Mouse (Mus musculus) heart, embryonic 14.5 days (tissue): ENCODE data around the gene Itgb5. TPM values are rescaled to one million over a fixed set of nuclear protein-coding genes. Genes with fewer than 3 reads are reported as not detected.

Experiments
- ATAC-seq: fragments of 200-750 bp; cut with Nextera tagmentation; 2 replicates; pipeline ENCODE4 v1.8.0; 2017; ENCODE audit warnings: low read depth, moderate TSS enrichment; ENCODE audit not compliant: insufficient number of reproducible peaks, insufficient read depth, low FRiP score
- H3K27ac ChIP-seq, 2 experiments: fragments of 200-500 bp in 1 of 2; fragments of 300-500 bp in 1 of 2; sonication (generic) in 1 of 2; replicated peaks in 1 of 2; 2 replicates each; pipeline ENCODE4 v1.5.1; 2012 to 2014; ENCODE audit warnings: low read depth in 2 of 2, low read length in 2 of 2, control low read depth in 1 of 2, mild to moderate bottlenecking in 1 of 2, mixed read lengths in 1 of 2; ENCODE audit not compliant: control insufficient read depth in 1 of 2, insufficient read depth in 1 of 2
- H3K27me3 ChIP-seq: fragments of 300-500 bp; sonication (generic); 2 replicates; pipeline ENCODE4 v1.6.1; 2014; ENCODE audit warnings: mild to moderate bottlenecking, low read length, control low read depth; ENCODE audit not compliant: control insufficient read depth, insufficient read depth
- H3K36me3 ChIP-seq: fragments of 300-500 bp; sonication (generic); 2 replicates; pipeline ENCODE4 v1.6.1; 2014; ENCODE audit warnings: mild to moderate bottlenecking, control low read depth, low read length, mixed read lengths; ENCODE audit not compliant: control insufficient read depth, insufficient read depth
- H3K4me1 ChIP-seq, 2 experiments: fragments of 200-500 bp in 1 of 2; fragments of 300-500 bp in 1 of 2; sonication (generic) in 1 of 2; 2 replicates each; pipeline ENCODE4 v1.6.1; 2012 to 2014; ENCODE audit warnings: low read length in 2 of 2, control low read depth in 1 of 2, mixed read lengths in 1 of 2; ENCODE audit not compliant: control insufficient read depth in 2 of 2, insufficient read depth in 2 of 2
- H3K4me2 ChIP-seq: fragments of 300-500 bp; sonication (generic); 2 replicates; pipeline ENCODE4 v1.6.1; 2014; ENCODE audit warnings: mild to moderate bottlenecking, low read length
- H3K4me3 ChIP-seq, 2 experiments: fragments of 200-500 bp in 1 of 2; fragments of 300-500 bp in 1 of 2; sonication (generic) in 1 of 2; 2 replicates each; pipeline ENCODE4 v1.5.1; 2012 to 2014; ENCODE audit warnings: low read length in 2 of 2, mild to moderate bottlenecking in 2 of 2, control low read depth in 1 of 2, low read depth in 1 of 2, moderate library complexity in 1 of 2; ENCODE audit not compliant: control insufficient read depth in 1 of 2, insufficient read depth in 1 of 2
- H3K9ac ChIP-seq: fragments of 300-500 bp; sonication (generic); 2 replicates; pipeline ENCODE4 v1.6.1; 2014; ENCODE audit warnings: mild to moderate bottlenecking, low read length
- H3K9me3 ChIP-seq: fragments of 300-500 bp; sonication (generic); 2 replicates; pipeline ENCODE4 v1.6.1; 2016; ENCODE audit warnings: low read length, control low read depth; ENCODE audit not compliant: control insufficient read depth
- WGBS: fragments of 180-500 bp; shearing (Covaris S2); extraction: QIAGEN DNeasy Blood & Tissue Kit; methylation state at CpG from one replicate; pipeline ENCODE4 v1.1.7; 2014; 5-methylcytosine and 5-hydroxymethylcytosine counted together
- polyA plus RNA-seq: library from polyadenylated mRNA; unstranded; fragments of >200 nt; fragmentation: Nextera tagmentation; extraction: Ambion mirVana; gene quantifications from 2 replicates; pipeline ENCODE4 v1.2.1, GENCODE M21; 2014

Itgb5 gene
- polyA plus RNA-seq, 1 experiment from 2014 or later, result 96.2 TPM

GRCm38 (mm10) chr16:33995496-33995895 lies 166.0 kb downstream of the Itgb5 start:
- Histone ChIP-seq H3K4me2 (no peak overlapping the region), H3K4me3 (no peak overlapping the region), H3K9me3 (no peaks in the 10 kb centered on the region), H3K9ac (no peak overlapping the region), H3K27me3 (no peaks in the 10 kb centered on the region), H3K36me3 (no peaks in the 10 kb centered on the region), H3K27ac (no peak overlapping the region), H3K4me1 (no peaks in the 10 kb centered on the region)
- WGBS, result 56% methylated on average over 3 of the region's 3 CpGs
- ATAC-seq, result 0 out of 2 replicates have a peak, but pooled peaks have one; percentile 29

- no peaks in the 10 kb centered on the region for H3K9me3 ChIP-seq
- WGBS, result 6% methylated on average over 5 of the region's 5 CpGs
- H3K4me3 ChIP-seq, result no peak overlapping the region
- no peak for ATAC-seq
- H3K4me2 ChIP-seq, result no peak overlapping the region
- no peaks in the 10 kb centered on the region for H3K27me3 ChIP-seq
- no peaks in the 10 kb centered on the region for H3K4me1 ChIP-seq
- H3K36me3 ChIP-seq, result no peaks in the 10 kb centered on the region
- no peak overlapping the region for H3K9ac ChIP-seq
- H3K27ac ChIP-seq, result no peak overlapping the region
These were observed 166.6 kb downstream of the Itgb5 start for GRCm38 (mm10) chr16:33996030-33996429.

GRCm38 (mm10) chr16:33998011-33998410 lies 168.5 kb downstream of the Itgb5 start:
- Histone ChIP-seq H3K27me3 (no peaks in the 10 kb centered on the region), H3K4me3 (no peak overlapping the region), H3K4me2 (no peak overlapping the region), H3K27ac (no peak overlapping the region), H3K9me3 (no peaks in the 10 kb centered on the region), H3K36me3 (no peaks in the 10 kb centered on the region), H3K4me1 (peaks cover 0 to 3% of the 10 kb centered on the region in 2 experiments; a peak in 1 of 4 replicates), H3K9ac (no peak overlapping the region)
- no peak for ATAC-seq
- 83% methylated on average over 6 of the region's 6 CpGs for WGBS

Other genes with a start within 250 kb of the Itgb5 start
- 40.5 and 40.9 TPM in 2 replicates for gene Heg1, start 145.3 kb upstream of the Itgb5 start, polyA plus RNA-seq
- gene Muc13, start 35.6 kb upstream of the Itgb5 start, polyA plus RNA-seq, result not detected in 2 replicates
- gene Umps, start 137.4 kb downstream of the Itgb5 start, polyA plus RNA-seq, result 26.9 and 29.7 TPM in 2 replicates